Mouse (Mus musculus) lung, postnatal 0 days (tissue): Measurements from ENCODE around the gene Grk5.

Experiments
- CTCF ChIP-seq: IDR thresholded peaks from 2 replicates; pipeline ENCODE4 v1.5.1; 2016; ENCODE audit warnings: antibody characterized with exemption, mild to moderate bottlenecking
- EP300 ChIP-seq: IDR thresholded peaks from 2 replicates; pipeline ENCODE4 v1.6.1; 2016; ENCODE audit warnings: antibody characterized with exemption, mild to moderate bottlenecking, control low read depth

DNA sequence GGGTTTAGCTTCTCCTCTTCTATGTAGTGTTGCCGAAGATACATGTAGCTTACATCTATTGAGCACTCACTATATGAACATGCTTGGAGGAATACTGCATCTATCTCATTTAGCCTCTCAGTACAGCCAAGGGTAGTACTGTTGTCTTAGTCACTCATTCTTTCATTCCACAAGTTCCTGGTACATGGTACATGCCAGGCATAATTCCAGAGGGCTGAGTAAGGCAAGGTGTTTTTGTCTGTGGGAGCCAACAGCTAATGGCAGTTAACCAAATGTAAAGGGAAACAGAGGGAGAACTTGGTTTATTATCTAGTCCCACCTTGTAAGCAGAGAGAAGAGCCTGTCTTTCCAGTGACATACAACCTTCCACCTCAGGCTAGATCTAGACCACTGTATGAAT, 82.0 kb downstream of the Grk5 start:
- no peak for TF ChIP-seq CTCF
- peak; percentile 90 for TF ChIP-seq EP300
